ENCODE assay signal across 10 mouse cellular contexts in genomic region chrX:162206350-162206884, GRCm38 (mm10).
"Had no signal": no experiment of that assay in that cellular context is flagged by ENCODE, and none has a peak within 500 bp of the region (broad histone marks: within the 10 kb centered on the region; RNA-seq: fewer than 3 reads in every experiment).

No protein-coding gene starts in this region.

- H3K4me1 ChIP-seq: kidney, embryonic 15.5 days; limb, embryonic 15.5 days; liver, embryonic 12.5 days; midbrain, embryonic 13.5 days had no signal

- H3K9me3 ChIP-seq: kidney, embryonic 15.5 days; limb, embryonic 15.5 days; liver, embryonic 12.5 days; midbrain, embryonic 13.5 days had no signal

- ATAC-seq: liver, embryonic 12.5 days; midbrain, embryonic 13.5 days had no signal

- H3K27ac ChIP-seq: kidney, embryonic 15.5 days; limb, embryonic 15.5 days; liver, embryonic 12.5 days; midbrain, embryonic 13.5 days; stomach, postnatal 0 days had no signal

- DNase-seq: kidney, adult 2 months; kidney, postnatal 14 days; layer of hippocampus, postnatal 36 days; right cerebral cortex, postnatal 14 days; thymus, postnatal 4 days had no signal

- H3K9ac ChIP-seq: kidney, embryonic 15.5 days; limb, embryonic 15.5 days; liver, embryonic 12.5 days; midbrain, embryonic 13.5 days had no signal

- H3K36me3 ChIP-seq: kidney, embryonic 15.5 days; limb, embryonic 15.5 days; liver, embryonic 12.5 days; midbrain, embryonic 13.5 days had no signal

- H3K4me3 ChIP-seq: kidney, embryonic 15.5 days; limb, embryonic 15.5 days; liver, embryonic 12.5 days; midbrain, embryonic 13.5 days had no signal

- H3K27me3 ChIP-seq: limb, embryonic 15.5 days; liver, embryonic 12.5 days had no signal

- H3K4me2 ChIP-seq: kidney, embryonic 15.5 days; limb, embryonic 15.5 days; liver, embryonic 12.5 days; midbrain, embryonic 13.5 days had no signal
